Mouse (Mus musculus): ENCODE data around the gene Rgs10. TPM values are rescaled to one million over a fixed set of nuclear protein-coding genes. Genes with fewer than 3 reads are reported as not detected.

Rgs10 gene
- polyA plus RNA-seq, 1 experiment from 2014 or later = 48.5 TPM

DNA sequence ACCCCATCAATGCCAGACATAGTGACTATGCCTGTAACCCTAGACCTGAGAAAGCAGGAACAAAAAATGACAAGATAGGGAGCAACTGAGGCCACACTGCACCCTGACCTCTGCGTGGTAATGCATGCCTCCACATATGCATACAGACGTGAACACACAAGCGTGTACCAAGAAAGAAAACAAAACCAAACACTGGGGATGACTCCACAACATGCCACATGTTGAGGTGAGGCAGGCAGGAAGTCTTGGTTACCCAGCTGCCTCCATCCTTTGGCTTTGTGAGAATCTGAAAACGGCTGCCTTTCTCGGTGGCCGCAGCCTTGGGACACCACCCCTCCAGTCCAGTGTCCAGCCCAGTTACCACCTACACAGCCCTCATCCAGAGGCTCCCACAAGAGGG, 49.7 kb downstream of the Rgs10 start:
- Histone ChIP-seq H3K36me3 (peaks cover 14% of the 10 kb centered on the region), H3K9me3 (replicated peaks) (no peaks in the 10 kb centered on the region), H3K4me2 (no peak overlapping the region), H3K4me1 (replicated peaks) (no peaks in the 10 kb centered on the region; the same call in 1 of the 2 replicates), H3K27me3 (no peaks in the 10 kb centered on the region), H3K9ac (no peak overlapping the region), H3K27ac (no peak overlapping the region), H3K4me3 (replicated peaks) (no peak overlapping the region)
- 77% methylated on average over 6 of the region's 6 CpGs for WGBS (ENCODE audit: insufficient replicate concordance)
- no peak for DNase-seq
- ATAC-seq (ENCODE audit: low read depth) = no peak

DNA sequence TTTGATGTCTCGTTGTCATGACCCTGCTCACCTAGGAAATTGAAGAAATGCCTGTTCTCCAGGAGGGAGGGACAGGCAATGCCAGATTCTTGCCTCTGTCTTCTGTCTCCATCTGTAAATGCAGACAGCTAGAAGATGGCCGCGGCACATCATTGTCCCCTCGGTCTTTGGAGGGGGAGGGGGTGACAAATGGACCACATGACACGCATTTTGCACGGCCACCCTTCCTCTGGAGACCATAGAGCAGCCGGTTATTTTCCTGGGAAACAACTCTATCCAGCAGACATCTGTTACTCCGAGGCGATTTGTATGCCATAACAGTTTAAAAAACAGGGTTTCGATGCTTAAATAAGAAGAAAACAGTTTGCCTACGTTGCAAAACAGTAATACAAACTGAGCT, 51.9 kb downstream of the Rgs10 start:
- Histone ChIP-seq H3K4me2 (no peak overlapping the region), H3K4me1 (replicated peaks) (no peaks in the 10 kb centered on the region; the same call in 1 of the 2 replicates), H3K27ac (no peak overlapping the region), H3K27me3 (0 out of 2 replicates have a peak, but pooled peaks cover under 1% of the 10 kb centered on the region), H3K36me3 (no peaks in the 10 kb centered on the region; the same call in 1 of the 2 replicates), H3K9ac (no peak overlapping the region), H3K4me3 (replicated peaks) (no peak overlapping the region), H3K9me3 (replicated peaks) (no peaks in the 10 kb centered on the region)
- 66% methylated on average over 11 of the region's 11 CpGs for WGBS (ENCODE audit: insufficient replicate concordance)
- ATAC-seq (ENCODE audit: low read depth) (no peak), DNase-seq (no peak)

DNA sequence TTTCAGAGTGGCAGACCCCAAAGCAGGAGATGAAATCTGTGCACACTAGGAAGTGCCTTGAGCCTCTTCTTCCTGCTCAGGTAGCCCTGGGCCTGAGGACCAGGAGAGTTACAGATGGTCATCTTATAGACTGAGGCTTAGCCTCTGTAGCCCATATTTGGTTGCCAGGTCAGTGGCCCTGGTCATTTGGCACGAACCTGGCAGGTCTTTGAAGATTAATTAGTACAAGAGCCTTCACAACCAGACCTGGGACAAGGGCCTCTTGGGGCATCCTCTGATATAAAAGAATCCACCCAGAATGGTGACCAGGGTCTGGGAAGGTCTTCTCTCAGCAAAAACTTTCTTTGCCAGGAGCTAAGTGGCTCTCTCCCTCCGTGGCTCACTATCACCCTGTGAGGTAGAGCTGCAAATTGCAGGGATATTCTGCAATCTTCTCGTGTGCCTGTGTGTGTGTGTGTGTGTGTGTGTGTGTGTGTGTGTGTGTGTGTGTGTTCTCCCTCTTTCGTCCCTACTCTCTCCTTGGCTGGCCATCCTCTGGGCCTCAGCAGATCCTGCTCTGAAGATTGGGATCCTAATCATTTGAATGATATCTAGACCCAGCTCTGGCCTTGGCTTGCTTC, 53.4 kb downstream of the Rgs10 start:
- H3K4me2 ChIP-seq = no peak overlapping the region
- no peak overlapping the region for H3K27ac ChIP-seq
- WGBS (ENCODE audit: insufficient replicate concordance) = 41% methylated on average over 4 of the region's 4 CpGs
- H3K4me1 ChIP-seq (replicated peaks) = no peaks in the 10 kb centered on the region; the same call in 1 of the 2 replicates
- no peaks in the 10 kb centered on the region for H3K9me3 ChIP-seq (replicated peaks)
- H3K9ac ChIP-seq = no peak overlapping the region
- ATAC-seq (ENCODE audit: low read depth) (no peak), DNase-seq (no peak)
- no peaks in the 10 kb centered on the region for H3K36me3 ChIP-seq
- no peak overlapping the region for H3K4me3 ChIP-seq (replicated peaks)
- H3K27me3 ChIP-seq = peaks cover 10% of the 10 kb centered on the region; the same call in 1 of the 2 replicates

DNA sequence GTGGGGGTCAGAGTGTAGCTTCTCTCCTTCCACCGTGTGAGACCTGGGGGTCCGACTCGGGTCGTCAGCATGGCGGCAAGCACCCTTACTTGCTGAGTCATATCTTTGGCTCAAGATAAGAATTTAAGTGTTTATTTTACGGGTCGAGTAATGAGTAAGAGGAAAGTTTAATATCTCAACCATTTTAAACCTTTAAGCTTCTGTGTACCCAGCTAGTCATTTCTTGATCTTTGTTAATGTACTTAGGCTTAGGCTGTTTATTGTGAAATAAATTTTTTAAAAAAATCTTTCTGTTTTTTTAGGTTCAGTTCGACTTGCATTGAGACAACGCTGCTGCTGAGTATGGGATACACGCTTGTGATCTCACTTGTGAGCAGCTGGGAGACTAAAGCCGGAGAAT, 54.0 kb downstream of the Rgs10 start:
- 62% methylated on average over 11 of the region's 11 CpGs for WGBS (ENCODE audit: insufficient replicate concordance)
- Histone ChIP-seq H3K9ac (no peak overlapping the region), H3K27me3 (peaks cover 11% of the 10 kb centered on the region)

DNA sequence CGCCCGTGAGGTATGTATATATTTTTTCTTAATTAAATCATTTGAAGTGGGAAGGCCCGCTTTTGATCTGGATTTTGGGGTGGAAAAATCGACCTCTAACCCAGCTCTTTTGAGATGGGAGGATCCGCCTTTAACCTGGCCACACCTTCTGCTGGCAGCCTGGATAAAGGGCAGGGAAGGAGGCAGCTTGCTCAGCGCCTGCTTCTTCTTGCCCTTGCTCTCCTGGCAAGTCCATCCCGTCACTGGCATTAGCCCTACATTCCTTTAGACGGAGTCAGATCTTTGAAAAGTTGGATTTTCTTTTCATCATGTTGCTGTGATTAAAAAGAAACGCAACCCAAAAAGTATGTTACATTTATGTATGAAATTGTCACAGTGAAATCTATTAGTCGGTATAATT, 54.8 kb downstream of the Rgs10 start:
- H3K27ac ChIP-seq = no peak overlapping the region
- H3K27me3 ChIP-seq = peaks cover 11% of the 10 kb centered on the region
- H3K4me3 ChIP-seq (replicated peaks) = no peak overlapping the region
- no peak for ATAC-seq (ENCODE audit: low read depth)
- H3K9me3 ChIP-seq (replicated peaks) = no peaks in the 10 kb centered on the region
- no peak overlapping the region for H3K4me2 ChIP-seq
- H3K9ac ChIP-seq = no peak overlapping the region
- no peaks in the 10 kb centered on the region for H3K36me3 ChIP-seq
- no peak for DNase-seq
- 73% methylated on average over 10 of the region's 10 CpGs for WGBS (ENCODE audit: insufficient replicate concordance)
- no peaks in the 10 kb centered on the region for H3K4me1 ChIP-seq (replicated peaks)

More for the DNA sequence above, 54.0 kb downstream of the Rgs10 start:
- Histone ChIP-seq H3K9me3 (replicated peaks) (no peaks in the 10 kb centered on the region), H3K36me3 (no peaks in the 10 kb centered on the region), H3K4me2 (no peak overlapping the region), H3K4me3 (replicated peaks) (no peak overlapping the region), H3K27ac (no peak overlapping the region), H3K4me1 (replicated peaks) (no peaks in the 10 kb centered on the region; the same call in 1 of the 2 replicates)
- ATAC-seq (ENCODE audit: low read depth) (no peak), DNase-seq (no peak)

DNA sequence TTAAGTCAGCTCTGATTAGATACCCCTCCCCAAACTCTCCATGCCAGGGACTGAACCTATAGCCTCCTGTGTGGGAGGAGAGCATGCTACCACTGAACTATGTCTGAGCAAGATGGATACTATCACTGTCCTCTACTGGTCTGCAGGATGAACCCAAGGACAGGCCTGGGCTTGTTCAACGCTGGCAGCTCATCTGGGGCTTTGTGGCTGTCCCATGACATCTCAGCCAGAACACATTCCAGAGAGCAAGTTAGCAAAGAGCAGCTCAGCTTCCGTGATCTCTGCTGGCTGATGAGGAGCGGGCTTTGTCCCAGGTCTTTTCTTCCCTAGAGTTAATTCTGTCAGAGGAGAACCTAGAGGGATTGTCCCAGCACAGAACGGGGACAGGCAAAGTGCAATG, 55.6 kb downstream of the Rgs10 start:
- 72% methylated on average over 4 of the region's 4 CpGs for WGBS (ENCODE audit: insufficient replicate concordance)
- Histone ChIP-seq H3K9me3 (replicated peaks) (no peaks in the 10 kb centered on the region), H3K4me1 (replicated peaks) (no peaks in the 10 kb centered on the region), H3K27me3 (peaks cover 11% of the 10 kb centered on the region), H3K4me3 (replicated peaks) (no peak overlapping the region), H3K27ac (no peak overlapping the region), H3K36me3 (no peaks in the 10 kb centered on the region), H3K4me2 (no peak overlapping the region), H3K9ac (no peak overlapping the region)
- ATAC-seq (ENCODE audit: low read depth) (no peak), DNase-seq (no peak)

DNA sequence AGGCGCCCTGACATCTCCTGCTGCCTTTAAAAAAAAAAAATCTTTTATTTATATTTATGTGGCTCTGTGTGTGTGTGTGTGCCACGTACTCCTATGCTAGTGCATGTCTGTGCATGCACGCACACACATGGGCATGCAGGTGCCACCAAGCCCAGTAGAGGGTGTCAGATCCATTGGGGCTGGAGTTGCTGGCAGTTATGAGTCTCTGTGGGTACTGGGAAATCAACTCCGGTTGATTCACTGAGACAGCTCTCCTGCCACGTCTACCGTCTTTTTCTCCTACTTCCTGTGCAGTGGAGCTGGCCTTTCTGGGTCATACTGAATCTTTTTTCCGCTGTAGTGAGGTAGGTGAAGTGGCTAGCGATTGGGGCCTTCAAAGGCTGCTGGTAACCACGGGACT, 58.8 kb downstream of the Rgs10 start:
- no peak overlapping the region for H3K4me3 ChIP-seq (replicated peaks)
- no peak for DNase-seq
- H3K27ac ChIP-seq = no peak overlapping the region
- no peak overlapping the region for H3K9ac ChIP-seq
- WGBS (ENCODE audit: insufficient replicate concordance) = 60% methylated on average over 9 of the region's 9 CpGs
- H3K27me3 ChIP-seq = peaks cover 11% of the 10 kb centered on the region
- H3K36me3 ChIP-seq = no peaks in the 10 kb centered on the region
- 0 out of 2 replicates have a peak, but pooled peaks cover 6% of the 10 kb centered on the region for H3K4me1 ChIP-seq (replicated peaks)
- H3K9me3 ChIP-seq (replicated peaks) = no peaks in the 10 kb centered on the region
- H3K4me2 ChIP-seq = no peak overlapping the region
- no peak for ATAC-seq (ENCODE audit: low read depth)

DNA sequence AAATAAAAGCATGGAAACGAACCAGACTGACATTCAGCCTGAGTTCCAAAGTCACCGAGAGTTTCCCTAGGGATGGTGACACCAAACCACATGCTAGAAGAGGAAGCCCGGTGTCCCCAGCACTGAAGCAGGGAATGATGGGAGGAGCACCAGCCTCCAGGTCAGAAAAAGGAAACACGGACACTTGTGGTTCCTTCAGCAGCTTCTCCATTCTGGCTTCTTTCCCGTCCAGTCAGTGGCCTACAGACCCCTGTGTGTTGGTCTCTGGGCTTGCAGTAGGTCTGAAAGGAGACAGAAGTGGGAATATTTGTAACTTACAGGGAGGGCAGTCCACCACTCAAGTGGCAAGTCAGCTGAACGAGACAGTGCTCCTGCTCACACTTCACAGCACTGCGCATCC, 59.4 kb downstream of the Rgs10 start:
- Histone ChIP-seq H3K4me1 (replicated peaks) (0 out of 2 replicates have a peak, but pooled peaks cover 6% of the 10 kb centered on the region), H3K4me2 (no peak overlapping the region), H3K9me3 (replicated peaks) (no peaks in the 10 kb centered on the region), H3K27ac (no peak overlapping the region), H3K9ac (no peak overlapping the region), H3K4me3 (replicated peaks) (no peak overlapping the region), H3K36me3 (no peaks in the 10 kb centered on the region), H3K27me3 (peaks cover 11% of the 10 kb centered on the region)
- DNase-seq = no peak
- 37% methylated on average over 7 of the region's 7 CpGs for WGBS (ENCODE audit: insufficient replicate concordance)
- ATAC-seq (ENCODE audit: low read depth) = no peak

DNA sequence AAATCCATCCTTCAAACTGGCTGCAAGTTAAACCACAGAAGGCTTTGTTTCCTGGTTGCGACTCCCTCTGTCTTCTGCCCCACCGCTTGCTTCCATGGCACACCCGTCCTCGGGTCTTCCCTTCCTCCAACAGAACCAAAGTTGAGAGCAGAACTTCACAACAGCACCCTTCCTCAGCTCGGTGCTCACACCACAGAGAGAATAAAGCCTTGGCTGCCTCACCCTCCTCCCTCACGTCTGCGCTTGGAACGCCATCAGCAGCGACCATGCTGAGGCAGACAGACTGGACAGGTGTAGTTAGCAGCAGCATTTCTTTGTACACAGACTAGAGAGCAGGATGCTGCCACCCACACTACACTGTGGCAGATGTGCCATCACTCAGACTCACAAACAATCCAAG, 59.8 kb downstream of the Rgs10 start:
- 66% methylated on average over 9 of the region's 9 CpGs for WGBS (ENCODE audit: insufficient replicate concordance)
- H3K27ac ChIP-seq = no peak overlapping the region
- H3K27me3 ChIP-seq = peaks cover 11% of the 10 kb centered on the region
- no peak overlapping the region for H3K4me2 ChIP-seq
- DNase-seq (no peak), ATAC-seq (ENCODE audit: low read depth) (no peak)
- H3K4me3 ChIP-seq (replicated peaks) = no peak overlapping the region
- H3K9me3 ChIP-seq (replicated peaks) = no peaks in the 10 kb centered on the region
- H3K4me1 ChIP-seq (replicated peaks) = 0 out of 2 replicates have a peak, but pooled peaks cover 6% of the 10 kb centered on the region
- no peak overlapping the region for H3K9ac ChIP-seq
- H3K36me3 ChIP-seq = no peaks in the 10 kb centered on the region

DNA sequence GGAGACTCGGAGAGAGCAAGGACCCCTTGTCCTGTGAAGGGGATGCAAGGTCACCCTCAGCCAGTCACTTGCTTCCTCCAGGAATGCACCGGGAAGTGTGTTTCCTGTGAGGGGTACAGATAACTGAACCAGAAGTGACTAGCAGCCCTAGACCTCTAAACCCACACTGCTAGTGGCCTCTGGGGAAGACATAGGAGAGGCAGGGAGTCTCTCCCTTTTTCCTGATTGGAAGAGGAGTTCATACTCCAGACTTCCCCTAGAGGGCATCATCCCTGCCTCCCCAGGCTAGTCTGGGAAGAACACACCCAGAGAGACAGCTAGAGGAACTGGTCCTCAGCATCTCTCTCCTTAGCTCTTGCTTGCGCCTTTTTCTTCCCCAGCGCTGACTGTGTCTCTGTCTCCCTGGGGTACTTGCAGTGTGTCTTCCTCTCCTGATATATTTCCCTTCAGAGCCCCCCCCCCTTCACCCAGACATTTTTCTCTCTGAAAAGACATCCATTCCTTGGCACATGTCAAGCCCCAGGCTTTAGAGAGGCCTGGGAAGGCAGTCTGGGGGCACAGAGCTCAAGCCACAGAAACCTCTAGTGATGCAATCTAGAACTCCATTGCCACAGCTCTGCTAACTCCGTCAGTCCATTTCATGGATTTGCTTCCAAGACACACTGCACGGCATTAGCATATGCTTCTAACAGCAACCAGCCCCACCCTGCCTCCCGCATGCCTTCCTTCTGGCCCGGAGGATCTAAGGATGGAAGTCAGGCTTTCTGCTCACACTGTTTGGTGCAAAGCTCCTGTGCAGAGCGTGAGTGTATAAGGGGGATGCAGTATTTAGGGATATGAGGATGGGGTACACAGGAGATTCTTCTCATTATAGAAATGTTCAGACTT, 61.4 kb downstream of the Rgs10 start:
- no peak for ATAC-seq (ENCODE audit: low read depth)

DNA sequence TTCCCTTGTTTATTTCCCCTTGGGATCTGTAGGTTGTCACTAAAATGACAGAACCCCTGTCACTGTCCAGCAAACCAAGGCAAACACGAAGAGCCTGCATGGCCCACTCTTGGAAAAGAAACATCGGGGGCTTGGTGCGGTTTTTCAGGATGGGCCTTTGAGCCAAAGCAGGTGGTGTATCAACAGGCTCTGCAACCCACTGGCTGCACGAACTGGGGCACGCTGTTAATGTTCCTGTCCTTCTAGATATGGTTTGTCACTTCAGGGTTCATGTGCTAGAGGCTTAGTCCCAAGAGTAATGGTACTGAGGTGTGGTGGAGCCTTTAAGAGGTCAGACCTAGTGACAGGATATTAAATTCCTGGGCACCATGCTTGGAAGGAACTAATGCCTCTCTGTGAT, 63.1 kb downstream of the Rgs10 start:
- peaks cover 3% of the 10 kb centered on the region for H3K27me3 ChIP-seq
- H3K9me3 ChIP-seq (replicated peaks) = no peaks in the 10 kb centered on the region
- H3K4me2 ChIP-seq = no peak overlapping the region
- no peak overlapping the region for H3K4me3 ChIP-seq (replicated peaks)
- DNase-seq (no peak), ATAC-seq (ENCODE audit: low read depth) (no peak)
- no peak overlapping the region for H3K9ac ChIP-seq
- H3K4me1 ChIP-seq (replicated peaks) = 0 out of 2 replicates have a peak, but pooled peaks cover 6% of the 10 kb centered on the region
- 71% methylated on average over 5 of the region's 5 CpGs for WGBS (ENCODE audit: insufficient replicate concordance)
- no peaks in the 10 kb centered on the region for H3K36me3 ChIP-seq
- no peak overlapping the region for H3K27ac ChIP-seq

More for the DNA sequence above, 61.4 kb downstream of the Rgs10 start:
- no peak overlapping the region for H3K4me3 ChIP-seq (replicated peaks)
- H3K9ac ChIP-seq = no peak overlapping the region
- H3K27me3 ChIP-seq = peaks cover 11% of the 10 kb centered on the region
- H3K36me3 ChIP-seq = no peaks in the 10 kb centered on the region
- 56% methylated on average over 9 of the region's 9 CpGs for WGBS (ENCODE audit: insufficient replicate concordance)
- 0 out of 2 replicates have a peak, but pooled peaks cover 6% of the 10 kb centered on the region for H3K4me1 ChIP-seq (replicated peaks)
- no peaks in the 10 kb centered on the region for H3K9me3 ChIP-seq (replicated peaks)
- no peak for DNase-seq
- H3K4me2 ChIP-seq = no peak overlapping the region
- no peak overlapping the region for H3K27ac ChIP-seq
